Mouse (Mus musculus) heart, postnatal 10 days (tissue): ENCODE measurements at regions not wholly inside any gene's neighbourhood (a gene's known extent, or its start where the extent isn't known, plus 50 kb on each side); places are given as distances from the start of the nearest gene placed in this dataset.
"Not testable (repeated sequence)": the region's sequence is repeated elsewhere in the genome, so short reads cannot be mapped to it uniquely, and the experiment has no call there.

Source experiments
- DNase-seq, 2 experiments: peaks; one replicate each; pipeline ENCODE4 v3.0.0; 2021
- intact Hi-C: fragments of 180-260 bp; cut with DNase I; formaldehyde crosslinking; loops from one replicate; pipeline ENCODE4 v1.15.1; 2025

DNA sequence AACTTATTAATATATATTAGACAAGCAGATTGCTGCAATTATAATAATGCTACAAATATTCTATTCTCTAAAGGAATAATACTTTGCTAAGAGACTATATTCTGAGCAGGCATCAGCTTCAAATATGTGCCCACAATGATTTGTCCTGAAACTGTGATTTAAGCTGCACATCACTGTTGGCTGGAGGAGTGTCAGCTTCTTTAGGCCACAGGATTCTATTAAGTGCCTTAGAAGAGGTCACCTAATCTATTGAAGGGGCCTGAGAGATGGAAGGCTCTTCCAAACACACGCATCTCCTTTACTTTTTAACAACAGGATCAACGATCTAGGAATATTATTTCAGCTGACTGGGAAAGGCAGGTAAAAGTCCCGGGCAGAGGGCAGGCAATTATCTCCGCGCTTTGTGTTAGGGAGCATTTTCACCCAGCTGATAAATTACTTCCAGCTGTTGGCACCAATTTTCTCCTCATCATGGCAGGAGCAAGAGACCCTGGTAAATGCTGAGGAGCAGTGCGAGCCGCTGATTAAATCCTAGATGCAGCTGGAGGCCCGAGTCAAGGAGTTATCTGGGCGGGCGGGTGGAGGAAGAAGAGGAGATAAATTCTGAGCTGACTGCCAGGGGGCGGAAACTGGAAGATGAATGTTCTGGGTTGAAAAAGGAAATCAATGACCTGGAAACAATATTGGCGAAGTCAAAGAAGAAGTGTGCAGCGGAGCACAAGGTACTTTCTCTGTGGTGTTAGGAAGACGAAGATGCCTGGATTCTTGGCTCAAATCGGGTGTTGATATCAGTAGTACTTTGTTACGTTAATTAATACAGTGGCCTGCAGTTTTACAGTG lies 290.9 kb upstream of the Ift57 start:
- DNase-seq: no peak
- intact Hi-C loops: no loop called here

DNA sequence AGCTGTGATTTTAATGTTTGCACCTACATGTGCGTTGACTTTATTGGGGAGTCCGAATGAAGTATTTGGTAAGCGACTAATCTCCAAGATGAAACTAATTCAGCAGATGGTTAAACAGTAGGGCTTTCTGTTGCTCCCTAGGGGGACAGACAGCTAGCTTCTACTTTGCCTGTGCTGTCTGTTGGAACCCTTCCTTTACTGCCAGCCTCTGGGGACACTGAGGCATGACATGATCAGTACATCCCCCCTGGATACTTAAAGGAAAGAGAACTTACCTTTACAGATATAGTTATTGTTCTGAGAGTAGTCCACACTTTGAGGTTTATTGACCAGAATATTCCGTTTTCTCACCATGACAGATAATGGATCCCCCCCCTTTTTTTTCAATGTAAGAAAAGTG lies 289.8 kb upstream of the Ift57 start:
- DNase-seq: no peak
- intact Hi-C loops: no loop called here

DNA sequence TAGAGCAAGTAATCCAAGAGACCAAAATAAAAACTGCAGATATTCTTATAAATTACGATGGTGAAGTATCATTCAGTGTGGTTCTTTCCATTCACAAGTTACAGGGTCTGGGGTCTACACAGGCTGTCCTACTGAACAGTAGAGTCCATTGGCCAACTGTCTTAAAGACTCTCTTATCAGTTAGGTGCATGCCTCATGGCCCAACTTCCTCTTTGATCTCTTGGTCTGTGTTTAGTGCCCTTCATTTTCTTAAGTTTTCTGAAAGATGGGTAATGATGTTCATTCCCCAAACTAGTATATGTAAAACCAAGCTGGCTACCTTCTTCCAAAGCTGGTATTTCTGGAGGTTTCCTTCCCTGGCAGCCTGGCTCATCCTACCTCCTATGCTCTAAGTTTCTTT lies 268.7 kb upstream of the Ift57 start:
- DNase-seq: no peak
- intact Hi-C loops: no loop called here

DNA sequence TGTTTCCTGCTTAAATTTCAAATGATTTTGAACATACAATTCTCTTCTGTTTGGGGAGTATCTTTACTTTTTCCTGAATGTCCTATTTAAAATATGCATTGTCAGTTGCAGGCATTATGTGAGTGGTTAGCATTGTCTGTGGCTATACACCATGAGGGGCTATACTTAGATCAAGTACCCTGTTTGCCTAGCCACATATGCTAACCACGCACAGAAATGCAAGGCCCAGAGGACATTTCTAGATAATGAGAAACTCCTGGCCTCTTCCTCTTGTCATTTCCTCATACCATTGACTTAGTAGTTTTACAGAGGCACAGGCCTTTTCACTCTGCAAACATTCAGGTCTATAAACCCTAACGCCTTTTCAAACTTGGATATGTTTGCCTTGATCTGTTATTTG lies 267.1 kb upstream of the Ift57 start:
- DNase-seq: no peak
- intact Hi-C loops: no loop called here

DNA sequence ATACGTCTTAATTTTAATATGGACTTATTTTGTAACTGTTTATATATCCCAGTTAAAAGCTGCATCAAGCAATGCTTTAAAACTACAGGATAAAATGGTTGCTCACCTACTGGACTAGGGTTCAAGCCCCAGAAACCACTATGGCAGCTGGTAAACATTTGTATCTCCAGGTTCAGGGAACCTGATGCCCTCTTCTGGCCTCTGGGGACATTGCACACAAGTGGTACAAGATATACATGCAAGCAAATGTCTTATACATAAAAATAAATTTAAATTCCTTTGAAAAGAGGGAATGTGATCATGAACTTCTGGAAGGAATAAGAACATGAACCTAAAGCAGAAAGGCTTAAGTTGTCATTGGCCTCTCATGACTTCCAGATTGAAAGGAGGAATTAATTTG lies 257.8 kb upstream of the Ift57 start:
- peak in 1 of 2 experiments; percentile 5 for DNase-seq
- intact Hi-C loops: no loop called here

DNA sequence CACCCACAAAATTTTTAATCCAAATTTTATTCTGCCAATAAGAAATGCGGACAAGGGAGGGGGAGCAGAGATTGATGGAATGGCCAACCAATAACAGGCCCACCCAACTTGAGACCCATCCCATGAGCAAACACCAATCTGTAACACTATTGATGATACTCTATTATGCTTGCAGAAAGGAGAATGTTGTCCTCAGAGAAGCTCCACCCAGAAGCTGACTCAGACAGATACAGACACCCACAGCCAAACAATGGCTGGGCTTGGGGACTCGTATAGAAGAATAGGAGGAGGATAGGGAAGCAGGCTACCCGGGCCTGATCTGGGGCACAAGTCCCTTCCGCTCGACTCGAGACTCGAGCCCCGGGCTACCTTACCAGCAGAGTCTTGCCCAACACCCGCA lies 251.7 kb upstream of the Ift57 start:
- intact Hi-C loops, DNase-seq: not testable (repeated sequence)

DNA sequence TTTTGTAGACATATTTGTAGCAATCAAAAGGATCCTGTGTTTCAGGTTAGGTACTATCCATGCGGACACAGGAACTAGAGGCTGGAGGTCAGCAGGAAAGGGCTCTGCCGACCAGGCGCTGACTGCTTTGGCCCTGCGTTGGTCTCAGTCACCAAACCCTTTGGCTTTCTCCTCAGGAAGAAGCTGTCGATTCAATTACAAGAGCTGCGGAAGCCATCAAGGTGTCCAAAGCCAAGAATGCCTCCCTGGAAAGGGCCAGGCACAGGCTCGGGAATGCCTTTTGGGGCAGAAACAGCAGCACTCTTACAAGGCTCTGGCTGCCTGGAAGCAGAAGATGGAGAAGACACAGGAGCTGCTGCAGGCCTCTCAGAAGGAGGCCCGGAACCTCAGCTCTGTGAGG lies 205.2 kb upstream of the Ift57 start:
- intact Hi-C loops: no loop called here
- no peak for DNase-seq

DNA sequence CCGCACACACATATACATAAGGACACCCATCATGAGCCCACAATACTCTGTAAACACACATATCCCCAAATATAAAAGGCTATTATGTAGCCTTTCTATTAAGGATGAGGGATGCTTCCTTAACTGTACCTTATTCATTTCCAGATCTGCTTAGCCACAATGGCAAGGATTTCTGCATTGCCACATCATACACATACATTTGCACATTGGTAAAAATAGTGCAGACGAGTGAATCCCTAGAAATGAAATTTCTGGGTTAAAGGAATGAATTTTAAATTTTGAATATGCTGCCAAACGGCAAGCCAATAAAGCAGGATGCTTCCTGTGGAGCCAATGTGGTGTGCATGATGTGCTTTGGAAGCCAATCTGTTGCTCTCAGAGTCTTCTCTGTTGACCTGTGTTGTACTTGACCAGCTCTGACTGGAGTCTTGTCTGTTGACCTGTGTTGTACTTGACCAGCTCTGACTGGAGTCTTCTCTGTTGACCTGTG lies 201.5 kb upstream of the Ift57 start:
- no peak for DNase-seq
- intact Hi-C loops: no loop called here

DNA sequence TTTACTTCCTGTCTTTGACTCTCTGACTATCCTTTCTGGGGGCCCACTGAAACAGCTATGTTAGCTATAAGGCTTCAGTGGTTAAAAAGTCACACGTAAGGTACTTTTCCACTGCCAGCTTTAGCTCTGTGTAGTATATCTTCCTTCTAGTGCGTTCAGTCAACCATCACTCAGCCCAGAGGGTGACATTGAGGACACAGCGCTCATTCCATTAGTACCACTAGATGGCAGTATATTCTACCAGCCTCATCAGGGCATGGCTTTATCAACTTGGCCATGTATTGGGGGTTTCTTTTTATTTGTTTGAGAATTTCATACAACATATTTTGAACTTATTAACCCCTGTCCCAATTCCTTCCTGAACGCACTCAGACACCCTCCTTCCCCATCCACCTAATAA lies 198.2 kb upstream of the Ift57 start:
- peak; percentile 49 to 63 for DNase-seq
- intact Hi-C loops: loop anchor here (5.0 to 10.0 kb wide), 3 partner anchors 356 to 744 kb away; no protein-coding TSS in a partner anchor

DNA sequence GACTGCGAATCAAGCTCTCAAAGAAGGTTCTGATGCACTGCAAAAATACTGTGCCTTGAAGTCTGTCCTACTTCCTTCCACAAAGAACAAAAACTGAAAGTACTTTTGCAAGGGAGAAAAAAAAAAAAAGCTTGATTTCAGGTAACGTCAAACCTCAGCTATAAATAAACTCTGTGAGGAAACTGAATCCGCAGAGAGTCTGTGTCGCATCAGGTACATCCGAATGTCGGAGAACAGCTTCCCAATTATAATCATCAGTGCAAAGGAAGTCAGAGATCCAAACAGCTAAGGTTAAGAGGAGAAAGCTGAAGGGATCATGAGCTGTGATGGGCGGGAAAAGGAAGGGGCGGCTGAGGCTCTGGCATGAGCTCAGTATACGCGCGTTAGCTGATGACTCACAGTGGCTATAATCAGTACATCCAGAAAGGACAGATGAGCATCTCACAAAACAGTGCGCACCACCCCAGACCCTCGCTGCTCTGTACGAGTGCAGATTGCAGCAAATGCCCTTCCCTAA lies 195.1 kb upstream of the Ift57 start:
- DNase-seq: peak in 1 of 2 experiments; percentile 19
- intact Hi-C loops: loop anchor here (5.0 to 10.0 kb wide), 3 partner anchors 353 to 741 kb away; no protein-coding TSS in a partner anchor

DNA sequence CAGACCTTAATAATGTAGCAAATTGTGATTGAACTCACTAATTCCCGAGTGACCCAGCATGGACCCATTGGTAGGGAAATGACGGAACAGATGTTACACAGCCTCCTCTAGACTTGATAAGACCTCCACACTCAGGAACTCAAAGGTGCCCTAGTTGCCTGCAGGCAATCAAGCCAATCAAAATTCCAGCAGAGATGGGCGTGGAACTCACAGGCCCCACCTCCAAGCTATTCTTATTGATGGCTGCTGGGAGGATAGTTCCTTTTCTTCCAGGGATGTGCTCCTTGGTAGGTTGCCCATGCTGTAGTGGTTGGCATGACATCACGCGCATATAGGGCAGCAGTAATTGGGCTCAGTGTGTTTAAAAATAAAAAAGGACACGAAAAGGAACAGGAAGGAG lies 194.4 kb upstream of the Ift57 start:
- intact Hi-C loops: loop anchor here (5.0 to 10.0 kb wide), 4 partner anchors 263 to 740 kb away; no protein-coding TSS in a partner anchor
- DNase-seq: no peak

DNA sequence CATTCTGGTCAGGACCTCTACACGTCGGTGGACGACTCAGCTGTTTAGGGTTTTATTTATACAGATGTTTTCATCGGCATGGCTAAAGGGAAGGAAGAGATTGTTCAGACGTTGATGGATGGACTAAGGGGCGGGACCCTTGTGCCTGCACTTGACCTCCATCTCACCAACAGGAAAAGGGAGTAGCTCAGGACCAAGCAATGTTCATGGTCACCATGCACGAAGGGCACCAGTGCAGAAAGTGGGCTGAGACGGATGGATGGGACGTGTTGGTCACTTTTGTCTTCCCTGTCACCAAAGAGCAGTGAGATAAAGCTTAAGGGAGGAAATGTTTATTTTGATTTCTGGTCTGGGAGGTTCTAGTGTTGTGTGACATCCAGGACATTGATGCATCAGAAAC lies 193.8 kb upstream of the Ift57 start:
- DNase-seq: no peak
- intact Hi-C loops: loop anchor here (5.0 to 10.0 kb wide), 3 partner anchors 262 to 740 kb away; no protein-coding TSS in a partner anchor

DNA sequence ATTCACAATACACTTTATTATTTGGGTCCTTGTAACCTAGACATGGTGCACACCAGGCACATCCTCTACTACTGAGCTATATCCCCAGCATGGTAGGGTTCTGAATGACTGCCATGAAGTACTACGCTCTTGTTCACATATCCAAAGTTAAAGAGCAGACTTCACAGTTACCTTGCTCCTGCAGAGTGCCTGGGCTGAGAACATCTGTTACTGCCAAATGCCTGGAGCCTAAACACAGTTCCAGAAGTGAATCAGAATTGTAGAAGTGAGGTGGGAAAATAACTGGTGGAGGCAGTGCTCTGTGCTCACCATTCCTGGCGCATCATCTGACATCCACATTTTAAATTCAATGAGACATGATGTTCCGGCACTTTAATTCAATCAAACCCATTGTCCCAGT lies 180.2 kb upstream of the Ift57 start:
- intact Hi-C loops: no loop called here
- no peak for DNase-seq

DNA sequence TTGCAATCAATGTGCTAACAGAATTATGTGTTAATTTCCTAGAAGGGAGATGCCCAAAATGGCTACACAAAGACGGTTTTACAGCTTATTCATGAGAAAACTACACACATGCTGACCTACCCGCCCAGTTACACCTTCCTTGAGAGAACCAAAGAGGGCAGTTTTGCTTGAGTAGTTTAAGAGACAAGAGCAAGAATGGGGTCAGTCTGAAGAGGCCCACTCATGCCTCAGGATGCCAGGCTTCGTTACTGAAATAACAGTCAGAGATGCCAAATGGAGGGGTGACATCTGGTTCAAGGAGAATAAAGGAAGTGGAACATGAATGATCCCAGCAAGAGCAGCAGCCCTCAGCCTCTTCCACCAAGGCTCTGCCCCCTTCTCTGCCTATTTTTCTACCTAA lies 178.6 kb upstream of the Ift57 start:
- intact Hi-C loops: loop anchor here (5.0 kb wide), 1 partner anchor 97 kb away; no protein-coding TSS in a partner anchor
- no peak for DNase-seq

DNA sequence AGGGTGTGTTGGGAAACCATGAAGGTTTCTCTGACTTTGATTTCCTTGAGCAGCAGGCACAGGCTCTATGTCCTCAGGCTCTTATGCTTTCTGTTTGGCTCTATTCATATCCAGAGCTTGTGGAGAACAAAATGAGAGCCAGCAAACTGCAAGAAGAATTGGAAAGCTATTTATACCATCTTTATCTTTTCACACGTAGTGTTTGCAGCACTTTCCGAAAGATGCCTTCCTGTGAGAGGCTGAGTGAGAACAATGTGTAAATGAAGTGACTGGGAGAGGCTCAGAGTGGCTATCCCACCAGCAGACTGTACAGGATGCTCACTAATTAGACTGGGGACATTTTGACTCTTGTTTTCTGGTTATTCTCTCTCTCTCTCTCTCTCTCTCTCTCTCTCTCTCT lies 177.3 kb upstream of the Ift57 start:
- DNase-seq: peak in 1 of 2 experiments; percentile 22
- intact Hi-C loops: loop anchor here (5.0 kb wide), 1 partner anchor 96 kb away; no protein-coding TSS in a partner anchor

DNA sequence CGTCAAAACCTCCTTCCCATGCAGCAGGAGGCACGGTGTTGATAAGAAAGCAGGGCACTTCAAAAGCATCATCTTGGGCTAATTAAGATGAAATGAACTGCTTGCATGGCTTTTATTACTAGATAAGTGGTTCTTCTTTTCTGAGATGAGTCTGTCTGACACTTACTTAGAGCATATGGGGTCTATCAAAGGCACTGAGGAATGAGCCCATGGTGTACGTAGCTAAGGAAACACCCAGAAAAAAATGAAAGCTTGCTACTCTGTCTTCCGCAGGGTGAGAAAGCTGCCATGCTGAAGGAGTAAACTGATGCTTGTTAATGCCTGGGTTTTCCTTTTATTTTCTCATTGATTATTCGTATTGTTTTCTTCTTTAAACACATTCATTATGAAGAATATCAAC lies 176.5 kb upstream of the Ift57 start:
- no peak for DNase-seq
- intact Hi-C loops: loop anchor here (5.0 kb wide), 1 partner anchor 95 kb away; no protein-coding TSS in a partner anchor

DNA sequence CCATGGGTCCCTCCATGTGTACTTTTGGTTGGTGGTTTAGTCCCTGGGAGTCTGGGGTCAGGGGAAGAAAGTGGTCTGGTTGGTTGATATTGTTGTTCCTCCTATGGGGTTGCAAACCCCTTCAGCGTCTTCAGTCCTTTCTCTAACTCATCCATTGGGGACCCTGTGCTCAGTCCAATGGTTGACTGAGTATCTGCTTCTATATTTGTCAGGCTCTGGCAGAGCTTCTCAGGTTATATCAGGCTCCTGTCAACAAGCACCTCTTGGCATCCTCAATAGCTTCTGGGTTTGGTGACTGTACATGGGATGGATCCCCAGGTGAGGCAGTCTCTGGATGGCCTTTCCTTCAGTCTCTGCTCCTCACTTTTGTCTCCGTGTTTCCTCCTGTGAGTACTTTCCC lies 170.4 kb upstream of the Ift57 start:
- peak in 1 of 2 experiments; percentile 39 for DNase-seq
- intact Hi-C loops: loop anchor here (5.0 kb wide), 1 partner anchor 169 kb away; the partner anchor contains the start of gene Ift57

DNA sequence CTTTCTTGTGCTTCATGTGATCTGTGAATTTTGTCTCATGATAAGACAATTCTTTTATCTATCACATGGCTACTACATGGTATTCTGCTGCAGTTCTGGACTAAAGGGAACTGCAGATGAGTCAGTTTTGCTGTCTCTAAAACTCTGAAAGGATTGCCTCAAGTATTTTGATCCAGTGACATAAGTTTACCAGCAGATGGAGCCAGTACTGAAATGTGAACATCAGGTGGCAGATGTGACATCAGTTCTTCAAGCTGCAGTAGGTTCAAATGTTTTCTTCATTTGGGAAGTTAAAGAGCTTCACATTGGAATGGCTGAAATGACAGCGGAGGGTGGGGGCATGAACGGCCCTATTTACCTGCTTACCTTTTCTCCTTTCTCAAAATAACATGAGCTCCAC lies 170.0 kb upstream of the Ift57 start:
- peak; percentile 20 to 38 for DNase-seq
- intact Hi-C loops: loop anchor here (5.0 kb wide), 1 partner anchor 168 kb away; the partner anchor contains the start of gene Ift57

DNA sequence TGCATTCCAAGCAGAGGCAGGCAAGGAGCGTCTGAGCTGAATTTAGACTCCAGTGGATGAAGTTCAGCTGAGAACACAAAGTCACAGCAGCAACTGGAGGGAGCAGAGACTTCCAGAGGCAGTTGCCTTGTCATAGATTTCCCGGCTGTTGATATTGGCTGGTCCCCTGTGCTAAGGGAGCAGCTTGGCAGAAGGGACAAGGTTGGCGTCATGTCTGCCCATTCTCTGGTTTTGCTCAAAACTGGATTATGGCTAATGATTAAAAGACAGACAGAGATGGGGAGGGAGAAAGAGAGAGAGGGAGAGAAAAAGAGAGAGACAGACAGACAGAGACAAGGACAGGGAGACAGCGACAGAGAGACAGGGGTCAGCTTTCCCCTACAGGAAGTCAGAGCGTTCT lies 169.0 kb upstream of the Ift57 start:
- intact Hi-C loops: loop anchor here (5.0 kb wide), 1 partner anchor 322 kb away; no protein-coding TSS in a partner anchor
- DNase-seq: peak; percentile 26 to 30

DNA sequence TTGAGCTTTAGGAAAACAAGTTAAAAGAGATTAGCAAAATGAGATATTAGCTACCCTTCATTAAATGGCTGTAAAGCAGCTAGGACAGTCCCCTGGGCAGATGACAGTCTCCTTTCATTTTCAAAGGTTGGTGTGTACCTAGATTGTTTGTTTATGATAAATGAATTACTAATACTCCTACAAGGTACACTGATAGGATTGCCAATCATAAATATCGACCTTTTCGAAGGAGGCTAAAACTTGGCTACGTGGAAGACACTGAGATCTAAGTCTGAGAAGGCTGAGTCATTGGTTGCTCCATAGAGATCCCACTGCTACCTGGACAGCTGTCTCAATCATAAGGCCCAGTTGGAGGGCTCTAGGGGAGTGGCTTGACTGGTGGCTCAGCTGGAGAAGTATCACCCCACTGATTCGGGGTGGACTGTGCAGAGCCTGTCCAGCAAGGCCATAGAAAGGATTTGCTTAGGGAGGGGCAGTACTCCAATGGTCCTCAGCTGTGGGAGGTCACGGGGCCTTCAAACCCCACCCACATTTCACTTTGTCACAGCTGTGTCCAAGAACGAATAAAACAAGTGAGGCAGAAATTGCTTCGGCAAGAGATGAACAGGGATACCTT lies 166.9 kb upstream of the Ift57 start:
- intact Hi-C loops: loop anchor here (5.0 kb wide), 1 partner anchor 320 kb away; no protein-coding TSS in a partner anchor
- DNase-seq: no peak

DNA sequence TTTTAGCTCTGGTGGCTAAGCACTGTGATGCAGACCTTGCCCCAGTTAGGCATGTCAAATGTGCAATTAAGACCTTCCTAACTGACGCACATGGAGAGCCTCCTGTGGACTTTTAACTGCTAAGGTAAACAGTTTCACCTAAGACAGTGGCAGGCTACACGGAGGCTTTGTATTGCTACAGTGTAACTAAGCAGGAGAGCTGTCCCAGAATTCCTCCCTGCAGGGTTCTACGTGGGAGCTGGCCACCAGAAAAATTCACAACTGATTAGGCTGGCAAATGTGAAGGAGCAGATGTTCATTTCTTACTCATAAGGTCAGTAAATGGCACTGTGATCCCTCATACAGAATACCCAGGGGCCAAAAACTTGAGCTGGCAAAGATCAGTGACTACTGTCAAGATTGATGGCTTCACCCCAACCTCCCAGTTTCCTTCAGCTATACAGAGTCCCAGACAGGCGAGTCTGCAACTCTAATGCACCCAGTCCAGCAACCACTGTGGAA lies 165.5 kb upstream of the Ift57 start:
- intact Hi-C loops: loop anchor here (5.0 kb wide), 1 partner anchor 319 kb away; no protein-coding TSS in a partner anchor
- DNase-seq: peak; percentile 24 to 25
